In the genomic region with DNA sequence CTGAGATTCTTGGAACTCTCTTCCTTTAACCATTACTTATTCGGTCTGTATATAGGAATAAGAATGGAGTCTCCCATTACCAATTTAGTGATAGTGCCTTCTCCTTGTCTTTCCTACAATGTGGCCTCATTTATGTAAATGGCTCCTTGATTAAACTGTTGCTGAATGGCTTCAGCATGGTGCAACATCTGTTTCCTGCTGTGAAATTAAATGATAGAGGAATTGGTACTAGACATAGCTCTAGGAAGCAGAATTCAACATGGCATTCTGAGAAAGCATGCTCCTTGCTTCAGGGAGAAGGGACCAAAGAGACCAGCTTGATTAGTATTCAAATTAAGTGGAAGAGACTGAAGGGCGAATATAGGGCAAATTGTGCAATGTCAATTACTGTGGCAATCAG, we compare ENCODE assay signal across 19 mouse cellular contexts. TPM values are rescaled to one million over a fixed set of nuclear protein-coding genes. Genes with fewer than 3 reads are reported as not detected.
DNase-seq lines count a peak whose midpoint lies in the region; ATAC-seq and TF ChIP-seq lines count a peak whose summit lies in the region.
"Had no signal": no experiment of that assay in that cellular context is flagged by ENCODE, and none has a peak within 500 bp of the region (broad histone marks: within the 10 kb centered on the region; RNA-seq: fewer than 3 reads in every experiment).

No protein-coding gene starts in this region.

- TF ChIP-seq CTCF in kidney, adult 2 months (conservative IDR thresholded peaks at IDR 0.05; ENCODE audit: insufficient read depth, insufficient read length, low read depth, low read length) = no peak

- 86% methylated on average over 2 of the region's 2 CpGs for WGBS in midbrain, embryonic 14.5 days
- whole genome bisulfite sequencing in midbrain, embryonic 15.5 days = 80% methylated on average over 2 of the region's 2 CpGs
- 76% methylated on average over 2 of the region's 2 CpGs for WGBS in hindbrain, embryonic 14.5 days
- 75% methylated on average over 2 of the region's 2 CpGs for WGBS in neural tube, embryonic 13.5 days
- 75% methylated on average over 2 of the region's 2 CpGs for WGBS in kidney, adult 2 months

- ATAC-seq in midbrain, embryonic 14.5 days (ENCODE audit: low FRiP score, low TSS enrichment) = no peak
- ATAC-seq in midbrain, embryonic 15.5 days (replicated peaks) = no peak
- peak; percentile 89 for ATAC-seq in hindbrain, embryonic 14.5 days (ENCODE audit: low FRiP score)
- peak; percentile 80 for ATAC-seq in neural tube, embryonic 13.5 days (ENCODE audit: low read depth)
- ATAC-seq: forebrain, embryonic 13.5 days; forebrain, postnatal 0 days; intestine, embryonic 15.5 days had no signal

- DNase-seq in midbrain, embryonic 14.5 days = peak; percentile 6
- DNase-seq in R1 (ENCODE audit: low read depth, low spot score) (peak; percentile 33), liver (no peak)
- no peak for DNase-seq in hindbrain, embryonic 14.5 days (ENCODE audit: low spot score)
- DNase-seq in layer of hippocampus, postnatal 36 days = no peak
- DNase-seq in kidney, adult 2 months = no peak
- DNase-seq: adrenal gland, postnatal 25 days; cerebellum, adult 2 months; cerebellum, postnatal 10 days; forebrain, postnatal 0 days; gastrocnemius, postnatal 14 days; heart, adult 2 months had no signal

- H3K36me3 ChIP-seq in midbrain, embryonic 14.5 days (ENCODE audit: control insufficient read depth, insufficient read depth, low read length) = no peaks in the 10 kb centered on the region
- H3K36me3 ChIP-seq in midbrain, embryonic 15.5 days (replicated peaks) = no peaks in the 10 kb centered on the region
- no peaks in the 10 kb centered on the region for H3K36me3 ChIP-seq in hindbrain, embryonic 14.5 days (replicated peaks; ENCODE audit: control insufficient read depth, insufficient read depth)
- H3K36me3 ChIP-seq in neural tube, embryonic 13.5 days = no peaks in the 10 kb centered on the region
- no peaks in the 10 kb centered on the region for H3K36me3 ChIP-seq in kidney, adult 2 months (ENCODE audit: control insufficient read depth, insufficient read depth, low read length)
- H3K36me3 ChIP-seq: embryonic facial prominence, embryonic 10.5 days; heart, embryonic 12.5 days; intestine, embryonic 15.5 days had no signal

- H3K9me3 ChIP-seq in midbrain, embryonic 14.5 days (ENCODE audit: control insufficient read depth, low read length) = no peaks in the 10 kb centered on the region
- H3K9me3 ChIP-seq in midbrain, embryonic 15.5 days = no peaks in the 10 kb centered on the region
- H3K9me3 ChIP-seq in hindbrain, embryonic 14.5 days (ENCODE audit: control insufficient read depth, low read length) = no peaks in the 10 kb centered on the region
- H3K9me3 ChIP-seq in neural tube, embryonic 13.5 days = no peaks in the 10 kb centered on the region
- H3K9me3 ChIP-seq: embryonic facial prominence, embryonic 10.5 days; forebrain, embryonic 13.5 days; heart, embryonic 12.5 days; intestine, embryonic 15.5 days had no signal

- H3K27me3 ChIP-seq in midbrain, embryonic 14.5 days (ENCODE audit: control insufficient read depth, insufficient read depth, low read length) = no peaks in the 10 kb centered on the region
- no peaks in the 10 kb centered on the region for H3K27me3 ChIP-seq in midbrain, embryonic 15.5 days (replicated peaks)
- no peaks in the 10 kb centered on the region for H3K27me3 ChIP-seq in hindbrain, embryonic 14.5 days (ENCODE audit: control insufficient read depth, insufficient read depth, low read length)
- H3K27me3 ChIP-seq in neural tube, embryonic 13.5 days = no peaks in the 10 kb centered on the region
- no peaks in the 10 kb centered on the region for H3K27me3 ChIP-seq in kidney, adult 2 months (replicated peaks; ENCODE audit: control insufficient read depth, insufficient read depth, low read length)
- H3K27me3 ChIP-seq: CH12.LX; forebrain, embryonic 13.5 days; heart, embryonic 12.5 days; intestine, embryonic 15.5 days had no signal

- no peak for TF ChIP-seq POLR2A in kidney, adult 2 months (IDR thresholded peaks at IDR 0.05; ENCODE audit: low read depth, low read length)

- H3K4me3 ChIP-seq in midbrain, embryonic 14.5 days (replicated peaks; ENCODE audit: low read depth, low read length) = no peak overlapping the region
- H3K4me3 ChIP-seq in midbrain, embryonic 15.5 days = no peak overlapping the region
- no peak overlapping the region for H3K4me3 ChIP-seq in hindbrain, embryonic 14.5 days (replicated peaks; ENCODE audit: low read length)
- no peak overlapping the region for H3K4me3 ChIP-seq in neural tube, embryonic 13.5 days
- no peak overlapping the region for H3K4me3 ChIP-seq in kidney, adult 2 months (ENCODE audit: insufficient read depth, low read depth, low read length)
- H3K4me3 ChIP-seq: embryonic facial prominence, embryonic 10.5 days; forebrain, embryonic 13.5 days; heart, adult 2 months; heart, embryonic 12.5 days; intestine, embryonic 15.5 days had no signal

- no peak overlapping the region for H3K27ac ChIP-seq in midbrain, embryonic 14.5 days (replicated peaks; ENCODE audit: low read depth, low read length)
- no peak overlapping the region for H3K27ac ChIP-seq in midbrain, embryonic 15.5 days
- H3K27ac ChIP-seq in hindbrain, embryonic 14.5 days = peak overlapping the region; percentile 47
- H3K27ac ChIP-seq in neural tube, embryonic 13.5 days (replicated peaks) = no peak overlapping the region
- H3K27ac ChIP-seq in kidney, adult 2 months (ENCODE audit: insufficient read depth, low read depth, low read length) = no peak overlapping the region
- H3K27ac ChIP-seq: embryonic facial prominence, embryonic 10.5 days; forebrain, embryonic 13.5 days; heart, adult 2 months; intestine, embryonic 15.5 days had no signal

- no peaks in the 10 kb centered on the region for H3K4me1 ChIP-seq in midbrain, embryonic 14.5 days (ENCODE audit: control insufficient read depth, insufficient read depth, low read length)
- H3K4me1 ChIP-seq in midbrain, embryonic 15.5 days = no peaks in the 10 kb centered on the region
- no peaks in the 10 kb centered on the region for H3K4me1 ChIP-seq in hindbrain, embryonic 14.5 days (replicated peaks; ENCODE audit: control insufficient read depth, insufficient read depth, low read length)
- H3K4me1 ChIP-seq in neural tube, embryonic 13.5 days (replicated peaks) = no peaks in the 10 kb centered on the region
- H3K4me1 ChIP-seq in kidney, adult 2 months (ENCODE audit: control insufficient read depth, insufficient read depth, low read length) = no peaks in the 10 kb centered on the region
- H3K4me1 ChIP-seq: embryonic facial prominence, embryonic 10.5 days; forebrain, embryonic 13.5 days; heart, embryonic 12.5 days; intestine, embryonic 15.5 days had no signal

- no peak overlapping the region for H3K4me2 ChIP-seq in midbrain, embryonic 14.5 days (ENCODE audit: low read length)
- no peak overlapping the region for H3K4me2 ChIP-seq in midbrain, embryonic 15.5 days
- H3K4me2 ChIP-seq in hindbrain, embryonic 14.5 days (replicated peaks) = no peak overlapping the region
- no peak overlapping the region for H3K4me2 ChIP-seq in neural tube, embryonic 13.5 days
- H3K4me2 ChIP-seq: forebrain, embryonic 13.5 days; heart, embryonic 12.5 days; intestine, embryonic 15.5 days had no signal

- no peak overlapping the region for H3K9ac ChIP-seq in midbrain, embryonic 14.5 days (replicated peaks; ENCODE audit: low read length)
- no peak overlapping the region for H3K9ac ChIP-seq in midbrain, embryonic 15.5 days
- no peak overlapping the region for H3K9ac ChIP-seq in hindbrain, embryonic 14.5 days
- H3K9ac ChIP-seq in neural tube, embryonic 13.5 days = no peak overlapping the region
- H3K9ac ChIP-seq: forebrain, embryonic 13.5 days; forebrain, postnatal 0 days; heart, embryonic 12.5 days; intestine, embryonic 15.5 days had no signal

RNA-seq across cellular contexts. Expression of a gene that starts 57.6 kb away (rescaled TPM):
- 64.2 and 73.7 TPM in 2 replicates for polyA plus RNA-seq in midbrain, embryonic 14.5 days (2014; fragmentation: Nextera tagmentation; extraction: Ambion mirVana)
- 64.5 and 69.0 TPM in 2 replicates for polyA plus RNA-seq in midbrain, embryonic 15.5 days (2015; fragmentation: Nextera tagmentation; extraction: Ambion mirVana)
- 94.5 and 117 TPM in 2 replicates for polyA plus RNA-seq in hindbrain, embryonic 14.5 days (2014; fragmentation: Nextera tagmentation; extraction: Ambion mirVana)
- polyA plus RNA-seq in neural tube, embryonic 13.5 days (2015; fragmentation: Nextera tagmentation; extraction: Ambion mirVana) = 35.4 and 37.2 TPM in 2 replicates
- total RNA-seq in layer of hippocampus, postnatal 36 days (2021) = 100 to 1,000 TPM; 145 to 146 TPM
- 2.3 and 3.0 TPM in 2 replicates for polyA plus RNA-seq in kidney, adult 2 months (2012; rRNA removed)
- total RNA-seq: adrenal gland, postnatal 25 days; CH12.LX; heart, adult 2 months had no signal
- polyA plus RNA-seq: heart, adult 2 months; heart, embryonic 12.5 days had no signal

Comparison
In these comparisons a context has a peak if more than half of its experiments do, and no peak if none do; other contexts are left out.
1. ATAC-seq: peak in hindbrain, embryonic 14.5 days (single experiment) and neural tube, embryonic 13.5 days (single experiment); none in midbrain, embryonic 14.5 days (single experiment) and midbrain, embryonic 15.5 days (single experiment).
2. DNase-seq: peak in midbrain, embryonic 14.5 days (single experiment) and R1 (single experiment); none in hindbrain, embryonic 14.5 days (single experiment), liver (single experiment), layer of hippocampus, postnatal 36 days (0 of 2) and kidney, adult 2 months (single experiment).